Mouse (Mus musculus): ENCODE data around the gene Stambpl1. TPM values are rescaled to one million over a fixed set of nuclear protein-coding genes. Genes with fewer than 3 reads are reported as not detected.

Gene Stambpl1
- polyA plus RNA-seq, 1 experiment from 2014 or later: 8.5 TPM

Other genes with a start within 250 kb of the Stambpl1 start
- not detected in 2 replicates for gene Lipf, start 231.0 kb upstream of the Stambpl1 start, polyA plus RNA-seq (2016; fragmentation: Nextera tagmentation; extraction: Ambion mirVana)
- gene Lipk, start 183.9 kb upstream of the Stambpl1 start, polyA plus RNA-seq (2016; fragmentation: Nextera tagmentation; extraction: Ambion mirVana): not detected in 2 replicates
- gene Lipn, start 124.9 kb upstream of the Stambpl1 start, polyA plus RNA-seq (2016; fragmentation: Nextera tagmentation; extraction: Ambion mirVana): not detected in 2 replicates
- 0.23 and 0.29 TPM in 2 replicates for gene Lipm, start 91.3 kb upstream of the Stambpl1 start, polyA plus RNA-seq (2016; fragmentation: Nextera tagmentation; extraction: Ambion mirVana)
- gene Ankrd22, start 26.2 kb upstream of the Stambpl1 start, polyA plus RNA-seq (2016; fragmentation: Nextera tagmentation; extraction: Ambion mirVana): 0.37 and 0.42 TPM in 2 replicates
- 104 and 114 TPM in 2 replicates for gene Acta2, start 63.4 kb downstream of the Stambpl1 start, polyA plus RNA-seq (2016; fragmentation: Nextera tagmentation; extraction: Ambion mirVana)
- gene Fas, start 98.4 kb downstream of the Stambpl1 start, polyA plus RNA-seq (2016; fragmentation: Nextera tagmentation; extraction: Ambion mirVana): 2.3 and 3.6 TPM in 2 replicates